Mouse (Mus musculus) thymus, postnatal 0 days (tissue): Measurements from ENCODE around the gene Insl6. TPM values are rescaled to one million over a fixed set of nuclear protein-coding genes. Genes with fewer than 3 reads are reported as not detected.

ENCODE experiments used
- DNase-seq: peaks from one replicate; pipeline ENCODE4 v3.0.0-alpha.2; 2015; ENCODE audit warnings: low spot score
- polyA plus RNA-seq: library from polyadenylated mRNA; unstranded; fragments of >200 nt; fragmentation: Nextera tagmentation; extraction: Ambion mirVana; gene quantifications from 2 replicates; pipeline ENCODE4 v1.2.1, GENCODE M21; 2015

Gene Insl6
- polyA plus RNA-seq = 13.5 and 15.1 TPM in 2 replicates

DNA sequence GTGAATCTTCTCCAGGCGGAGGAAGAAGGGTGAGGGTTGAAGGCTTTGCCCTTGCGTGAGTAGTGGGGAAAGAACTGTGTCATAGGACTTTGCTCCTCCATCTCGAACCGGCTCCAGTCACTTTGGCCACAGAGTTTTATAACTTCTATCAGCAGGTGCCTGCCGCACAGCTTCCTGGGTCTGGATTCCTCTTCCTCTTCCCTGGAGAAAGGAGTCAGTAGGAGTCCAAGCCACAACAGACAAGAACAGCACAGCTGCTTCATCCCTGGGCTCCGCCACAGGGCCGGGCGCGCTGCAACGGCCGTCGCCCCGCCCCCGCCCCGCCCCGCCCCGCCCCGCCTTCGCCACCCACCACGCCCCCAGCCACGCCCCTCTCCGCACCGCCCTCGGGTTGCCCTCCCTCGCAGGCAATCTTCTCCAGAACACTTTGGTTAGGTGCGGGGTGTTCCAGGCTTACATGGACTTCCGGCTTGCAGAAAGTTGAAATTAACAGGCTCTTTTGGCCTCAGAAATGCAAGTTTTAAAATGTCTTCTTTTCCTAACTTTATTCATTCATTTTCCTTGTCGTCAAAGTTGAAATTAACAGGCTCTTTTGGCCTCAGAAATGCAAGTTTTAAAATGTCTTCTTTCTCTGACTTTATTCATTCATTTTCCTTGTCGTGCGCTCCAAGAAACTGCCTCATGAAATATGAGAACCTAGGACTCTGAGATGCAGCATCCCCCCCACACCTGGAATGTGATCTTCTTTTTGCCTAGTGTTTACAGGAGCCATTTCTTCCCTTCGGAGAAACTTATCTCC, at the start of gene Insl6:
TSS of gene Insl6 (minus strand) at position 304 of the 799 bp plus-strand sequence.
- DNase-seq = peak; percentile 69

DNA sequence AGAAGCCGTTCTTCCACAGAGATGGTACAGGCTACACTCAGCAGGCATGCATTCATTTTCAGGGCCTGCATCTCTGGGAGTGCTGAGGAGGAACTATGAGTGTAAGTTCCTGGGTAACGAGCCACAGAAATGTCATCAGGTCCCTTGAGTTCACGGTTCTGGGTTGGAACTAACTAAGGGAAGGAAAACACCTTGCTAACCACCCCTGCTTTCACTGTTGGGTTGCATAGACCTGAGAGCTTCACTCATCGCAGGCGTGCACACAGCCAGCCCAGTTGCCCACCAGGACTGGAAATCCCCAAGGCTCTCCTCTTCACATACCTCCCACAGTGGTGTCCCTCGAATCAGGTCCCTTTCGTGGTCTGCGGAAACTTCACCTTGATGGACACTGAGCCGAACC, 49.8 kb upstream of the Insl6 start:
- no peak for DNase-seq

DNA sequence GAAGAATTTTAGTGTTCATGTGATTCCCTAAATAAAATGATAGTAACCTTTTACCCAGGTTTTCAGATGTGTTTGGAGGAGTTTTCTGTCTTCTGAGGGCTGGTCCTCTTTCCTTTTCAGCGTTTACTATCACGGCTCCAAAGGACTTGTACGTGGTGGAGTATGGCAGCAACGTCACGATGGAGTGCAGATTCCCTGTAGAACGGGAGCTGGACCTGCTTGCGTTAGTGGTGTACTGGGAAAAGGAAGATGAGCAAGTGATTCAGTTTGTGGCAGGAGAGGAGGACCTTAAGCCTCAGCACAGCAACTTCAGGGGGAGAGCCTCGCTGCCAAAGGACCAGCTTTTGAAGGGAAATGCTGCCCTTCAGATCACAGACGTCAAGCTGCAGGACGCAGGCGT, 48.3 kb upstream of the Insl6 start:
- no peak for DNase-seq

DNA sequence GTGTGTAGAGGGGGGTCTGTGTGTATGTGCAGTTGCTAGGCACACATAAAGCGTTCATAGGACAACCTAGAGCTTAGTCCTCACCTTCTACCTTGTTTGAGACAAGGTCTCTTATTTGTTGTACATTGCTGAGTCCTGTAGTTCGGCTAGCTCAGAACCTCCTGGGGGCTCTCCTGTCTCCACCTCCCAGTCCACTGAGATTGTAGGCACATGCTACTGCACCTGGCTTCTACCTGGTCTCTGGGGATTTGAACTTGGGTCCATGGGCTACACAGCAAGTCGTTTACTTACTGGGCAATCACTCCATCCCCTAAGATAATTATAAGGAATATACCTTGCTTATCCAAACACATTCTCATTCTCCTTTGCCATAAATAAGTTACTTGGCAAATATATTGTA, 47.5 kb upstream of the Insl6 start:
- DNase-seq = no peak

DNA sequence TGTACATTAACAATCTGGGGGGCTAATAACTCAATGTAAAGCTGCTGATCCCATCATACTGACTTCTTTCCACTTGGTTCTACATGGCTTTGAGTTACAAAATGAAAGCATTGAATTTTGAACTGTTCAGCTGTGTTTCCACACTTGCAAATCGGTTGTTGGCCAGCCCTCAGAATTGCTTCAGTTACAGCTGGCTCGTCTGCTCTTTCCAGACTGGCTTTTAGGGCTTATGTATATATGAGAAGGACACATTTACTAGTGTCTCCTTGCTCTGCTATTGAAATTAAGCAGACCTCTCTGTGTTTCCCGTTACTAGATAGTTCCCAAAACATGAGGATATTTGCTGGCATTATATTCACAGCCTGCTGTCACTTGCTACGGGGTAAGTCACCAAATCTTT, 47.0 kb upstream of the Insl6 start:
- DNase-seq = peak; percentile 47

DNA sequence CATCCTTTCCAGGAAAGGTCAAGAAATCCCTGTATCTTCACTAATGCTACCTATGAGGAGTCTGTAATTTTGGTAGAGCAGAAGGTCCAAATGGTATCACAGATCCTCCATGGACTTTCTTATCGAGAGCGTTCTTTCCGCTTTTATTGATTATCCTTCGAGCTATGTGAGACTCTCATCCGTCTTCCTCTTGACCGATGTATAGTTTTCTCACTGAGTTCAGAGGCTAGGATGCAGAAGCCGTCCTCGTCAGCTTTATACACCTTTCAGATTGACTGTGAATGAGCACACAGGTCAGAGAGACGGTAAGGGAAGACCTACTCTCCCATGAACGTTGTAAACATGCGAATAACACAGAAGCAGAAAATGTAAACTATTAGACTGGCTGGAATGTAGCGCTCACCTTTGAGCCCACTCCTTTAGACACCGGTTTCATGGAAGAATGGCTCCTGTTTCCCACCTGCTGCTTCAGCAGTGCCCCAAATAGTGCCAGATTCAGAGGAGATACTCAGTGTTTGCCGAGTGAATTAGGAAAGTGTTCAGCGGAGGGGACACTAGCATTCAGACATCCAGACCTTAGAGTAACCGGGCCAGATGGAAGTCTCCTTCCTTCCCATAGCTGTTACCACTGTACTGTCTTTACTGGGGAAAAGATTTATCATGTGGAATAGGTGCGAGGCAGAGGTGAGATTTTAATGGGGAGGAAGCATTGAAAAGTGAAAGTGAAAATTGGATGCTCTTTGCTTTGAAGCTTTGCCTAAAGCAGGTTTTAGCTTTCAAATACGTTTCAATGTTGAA, 46.3 kb upstream of the Insl6 start:
- DNase-seq = peak; percentile 40

DNA sequence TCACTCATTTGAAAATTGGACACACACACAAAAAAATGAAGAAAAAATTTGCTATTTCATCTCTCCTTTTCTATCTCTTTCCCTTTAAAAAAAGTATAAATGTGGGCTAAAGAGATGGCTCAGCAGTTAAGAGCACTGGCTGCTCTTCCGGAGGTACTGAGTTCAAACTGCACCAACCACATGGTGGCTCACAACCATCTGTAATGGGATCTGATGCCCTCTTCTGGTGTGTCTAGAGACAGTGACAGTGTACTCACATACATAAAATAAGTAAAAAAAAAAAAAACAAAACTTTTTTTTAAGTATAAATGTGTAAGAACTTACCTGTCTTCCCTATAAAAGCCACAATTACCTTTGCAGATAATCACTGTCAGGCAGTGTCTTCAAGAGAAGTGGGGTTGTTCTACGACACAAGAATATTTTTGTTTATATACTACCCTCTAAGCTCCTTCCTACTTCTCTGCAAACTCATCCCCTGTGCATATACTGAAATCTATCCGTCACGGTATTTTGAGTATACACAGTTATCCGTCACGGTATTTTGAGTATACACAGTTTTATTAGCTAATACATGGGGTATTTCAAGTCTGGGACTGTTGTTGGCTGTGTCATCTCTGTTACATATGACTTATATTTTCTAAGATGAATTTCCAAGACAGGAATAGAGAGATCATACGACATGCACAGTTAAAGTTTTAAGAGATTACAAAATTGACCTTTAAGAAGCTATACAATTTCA, 45.6 kb upstream of the Insl6 start:
- peak; percentile 20 for DNase-seq

DNA sequence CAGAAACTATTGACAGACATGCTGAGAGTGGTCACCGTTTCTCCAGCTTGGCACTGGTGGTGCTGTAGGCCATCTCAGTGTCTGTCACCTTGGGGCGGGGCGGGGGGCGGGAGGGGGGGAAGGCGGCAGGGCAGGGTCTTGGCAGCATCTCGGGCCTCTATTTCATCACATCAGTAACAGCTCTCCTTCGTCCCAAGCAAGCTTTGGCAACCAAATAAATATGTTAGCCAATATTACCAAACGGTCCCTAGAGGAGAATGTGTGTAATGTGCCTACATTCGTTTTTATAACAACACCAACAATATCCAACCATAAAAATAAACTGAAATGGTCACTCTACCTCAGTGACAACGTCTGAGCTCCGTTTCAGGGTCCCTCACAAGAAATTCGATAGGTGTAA, 45.0 kb upstream of the Insl6 start:
- DNase-seq = no peak

DNA sequence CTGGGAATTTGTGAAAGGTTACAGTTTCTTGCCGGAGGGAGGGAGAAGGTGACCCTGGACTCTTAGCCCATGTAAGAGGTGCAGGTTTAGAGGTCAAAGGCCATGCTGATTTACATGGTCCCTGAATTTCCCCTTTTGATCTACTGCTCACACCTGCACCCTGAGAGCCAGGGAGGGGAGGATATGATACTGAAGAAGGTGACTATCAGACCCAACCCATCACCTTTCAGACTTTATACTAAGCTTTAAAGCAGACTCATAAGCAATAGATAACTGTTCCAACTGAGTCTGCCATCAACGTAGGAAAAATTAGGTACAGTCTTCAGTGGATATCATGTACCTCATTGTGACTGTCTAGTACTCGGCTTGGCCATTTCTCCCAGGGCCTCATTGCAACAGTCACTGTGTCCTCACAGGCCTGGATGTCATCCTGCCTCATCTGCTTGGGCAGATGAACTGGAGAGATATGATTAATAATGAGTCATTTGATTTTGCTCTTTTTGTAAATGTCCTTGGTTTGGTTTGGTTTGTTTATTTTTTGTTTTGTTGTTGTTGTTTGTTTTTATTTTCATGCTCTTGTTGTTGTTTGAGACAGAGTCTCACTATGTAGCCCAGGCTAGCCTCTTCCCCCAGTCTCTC, 43.6 kb upstream of the Insl6 start:
- no peak for DNase-seq

DNA sequence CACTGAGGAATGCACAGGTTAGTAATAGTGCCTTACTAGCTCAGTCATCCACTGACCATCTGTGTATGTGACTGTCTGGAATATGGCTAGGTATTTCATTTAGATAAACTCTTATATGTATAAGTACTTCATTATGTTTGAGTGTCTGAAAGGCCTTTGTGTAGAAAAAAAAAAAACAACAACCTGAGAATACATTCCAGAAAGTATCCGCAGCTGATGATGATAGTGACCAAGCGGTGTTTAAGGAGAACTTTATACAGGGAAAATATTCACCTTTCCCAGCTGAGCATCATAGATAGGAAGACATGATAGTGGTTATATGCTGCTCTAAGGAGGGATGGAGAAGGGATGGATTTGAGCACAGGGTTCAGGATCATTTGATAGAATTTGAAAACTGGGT, 42.9 kb upstream of the Insl6 start:
- DNase-seq = no peak

DNA sequence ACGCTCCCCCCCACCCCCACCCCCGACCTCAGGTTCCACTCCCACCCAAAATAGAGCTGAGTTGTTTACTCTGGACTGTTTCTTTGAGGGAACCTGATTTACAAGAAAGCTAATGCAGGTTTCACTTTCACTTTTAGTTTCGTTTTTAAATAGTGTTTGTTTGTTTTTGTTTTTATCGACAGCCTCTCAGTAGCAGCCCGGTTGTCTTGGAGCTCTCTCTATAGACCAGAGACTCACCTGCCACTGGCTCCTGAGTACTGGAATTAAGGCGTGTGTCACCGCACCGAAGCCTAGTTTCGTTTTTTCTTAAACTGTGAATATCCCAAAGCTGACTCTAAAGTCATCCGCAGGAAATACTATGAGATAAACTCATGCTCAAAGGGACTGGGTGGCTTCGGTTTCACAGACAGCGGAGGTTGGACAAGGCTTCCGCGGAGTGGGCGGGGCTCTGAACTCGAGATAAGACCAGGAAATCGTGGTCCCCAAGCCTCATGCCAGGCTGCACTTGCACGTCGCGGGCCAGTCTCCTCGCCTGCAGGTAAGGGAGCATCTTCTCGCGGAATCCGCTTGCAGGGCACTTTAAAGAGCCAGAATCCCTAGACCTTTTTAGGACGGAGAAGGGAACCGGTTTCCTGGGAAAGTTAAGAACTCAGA, 41.9 kb upstream of the Insl6 start, which contains the start of the genes Plgrkt and Cd274:
TSS of gene Plgrkt (minus strand) at position 422 of the 654 bp plus-strand sequence.
TSS of gene Cd274 (plus strand) at position 487 of the 654 bp plus-strand sequence.
- peak; percentile 94 for DNase-seq

DNA sequence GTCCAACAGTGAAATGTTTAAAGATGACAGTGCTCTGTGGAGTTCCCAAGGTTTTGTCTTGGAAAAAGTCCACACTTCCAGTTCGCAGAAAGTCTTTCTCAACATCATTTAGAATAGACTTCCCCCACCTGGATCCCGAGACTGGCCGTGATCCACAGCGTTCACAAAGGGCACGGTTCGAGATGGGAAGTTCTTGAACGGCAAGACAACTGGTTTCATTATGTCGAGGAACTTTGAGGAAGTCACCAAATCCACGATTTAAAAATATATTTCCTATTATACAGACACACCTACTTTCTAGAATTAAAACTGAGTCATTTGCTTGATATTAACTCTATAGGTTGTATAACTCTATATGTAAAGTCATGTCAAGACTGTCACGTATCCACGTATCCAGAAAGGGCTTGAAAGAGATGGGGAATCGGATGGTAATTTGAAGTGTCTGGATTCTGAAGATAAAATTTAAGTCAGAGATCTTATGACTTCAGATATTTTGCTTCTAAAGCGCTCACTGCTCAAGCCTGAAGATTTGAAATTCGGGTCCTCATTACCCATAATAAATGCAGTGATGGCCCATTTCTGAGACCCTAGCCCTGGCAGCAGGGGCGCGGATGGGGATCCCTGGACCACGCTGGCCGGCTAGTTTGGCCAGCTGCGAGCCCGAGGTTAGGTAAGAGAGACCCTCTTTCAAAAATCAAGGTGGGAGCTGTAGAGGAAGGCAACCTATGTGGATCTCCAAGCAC, 41.2 kb upstream of the Insl6 start:
- no peak for DNase-seq

DNA sequence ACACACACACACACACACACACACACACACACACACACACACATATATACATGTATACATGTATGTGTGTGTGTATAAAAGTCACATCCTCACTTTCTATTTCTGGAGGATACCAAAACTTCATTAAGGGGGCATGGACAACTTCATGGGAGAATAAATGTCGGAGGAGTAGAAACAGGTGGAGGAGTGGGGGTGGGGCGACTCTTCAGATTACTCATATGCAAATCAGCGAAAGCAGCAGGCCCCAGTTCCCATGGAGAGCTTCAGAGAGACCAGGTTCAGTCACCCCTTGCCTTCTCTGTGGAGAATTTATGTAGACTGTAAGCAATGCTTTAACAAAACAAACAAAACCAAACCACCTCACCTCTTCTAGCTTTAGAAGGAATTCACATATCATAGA, 39.9 kb upstream of the Insl6 start:
- peak; percentile 36 for DNase-seq

DNA sequence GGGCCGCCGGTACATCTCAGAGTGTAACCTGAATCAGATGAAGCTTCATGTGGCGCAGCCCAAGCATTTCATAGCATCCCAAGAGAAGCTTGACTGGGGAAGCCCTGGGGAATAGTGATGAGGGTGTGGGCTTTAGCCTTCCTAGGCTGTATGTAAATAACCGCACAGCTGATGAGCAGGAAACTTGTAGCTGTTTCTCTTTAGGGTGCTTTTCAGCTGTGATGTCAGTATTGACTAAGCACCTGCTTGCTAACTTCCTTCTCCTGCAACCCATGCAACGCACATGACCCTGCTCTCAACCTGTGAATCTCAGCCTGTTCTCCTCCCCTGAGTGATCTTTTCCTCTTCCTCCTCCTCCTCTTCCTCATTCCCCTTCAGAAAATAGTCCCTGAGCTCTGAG, 38.9 kb upstream of the Insl6 start:
- DNase-seq = no peak

DNA sequence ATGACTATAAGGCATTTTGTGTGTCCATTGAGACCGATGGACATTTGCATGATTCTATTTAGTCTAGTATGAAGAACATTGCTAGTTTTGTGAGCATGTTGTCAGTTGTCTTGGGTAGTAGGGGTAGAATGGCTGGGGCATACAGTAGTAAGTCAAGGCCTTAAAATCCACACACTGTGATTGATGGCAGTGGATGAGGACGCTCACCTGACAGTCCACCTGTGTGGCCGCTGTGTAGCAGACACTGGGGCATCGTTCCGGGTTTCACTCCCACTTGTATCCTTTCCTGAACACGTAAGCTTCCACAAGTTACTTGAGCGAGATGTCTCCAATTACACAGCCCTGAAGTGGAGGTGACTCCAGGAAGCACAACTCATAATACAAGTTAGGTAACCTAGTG, 38.4 kb upstream of the Insl6 start:
- DNase-seq = no peak

DNA sequence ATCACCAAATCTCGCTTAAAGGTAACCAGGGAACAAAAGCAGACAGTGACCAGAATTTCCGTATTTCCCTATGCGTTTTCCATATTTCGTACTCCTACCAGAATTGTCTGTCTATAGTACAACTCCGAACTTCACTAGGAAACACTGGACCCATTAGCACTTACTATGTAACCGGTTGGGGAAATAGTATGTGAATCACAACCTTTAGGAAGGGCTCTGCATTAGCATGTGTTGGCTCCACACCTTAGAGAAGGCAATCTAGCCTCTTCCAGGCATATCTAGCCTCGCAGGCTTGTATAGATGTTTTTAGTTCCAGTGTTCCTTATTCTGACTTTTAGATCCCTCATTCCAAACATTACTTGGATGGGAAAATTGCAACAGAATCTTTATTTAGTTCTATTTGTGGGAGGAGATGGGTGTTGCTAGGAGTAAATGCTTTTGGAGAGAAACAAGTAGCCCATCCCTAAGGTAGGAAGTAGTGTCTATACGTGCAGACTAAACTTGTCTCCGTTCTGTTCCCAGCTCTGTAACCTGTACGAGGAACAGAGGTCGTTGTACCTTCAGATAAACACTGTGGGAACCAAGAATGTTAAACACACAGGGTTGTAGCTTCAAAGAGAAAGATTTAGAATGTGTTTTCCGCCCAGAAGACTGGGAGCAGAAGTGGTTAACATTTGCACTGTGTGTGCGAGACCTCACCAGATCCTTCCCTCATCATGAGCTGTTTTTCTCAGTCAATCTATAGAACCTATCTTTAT, 37.2 kb upstream of the Insl6 start:
- no peak for DNase-seq

DNA sequence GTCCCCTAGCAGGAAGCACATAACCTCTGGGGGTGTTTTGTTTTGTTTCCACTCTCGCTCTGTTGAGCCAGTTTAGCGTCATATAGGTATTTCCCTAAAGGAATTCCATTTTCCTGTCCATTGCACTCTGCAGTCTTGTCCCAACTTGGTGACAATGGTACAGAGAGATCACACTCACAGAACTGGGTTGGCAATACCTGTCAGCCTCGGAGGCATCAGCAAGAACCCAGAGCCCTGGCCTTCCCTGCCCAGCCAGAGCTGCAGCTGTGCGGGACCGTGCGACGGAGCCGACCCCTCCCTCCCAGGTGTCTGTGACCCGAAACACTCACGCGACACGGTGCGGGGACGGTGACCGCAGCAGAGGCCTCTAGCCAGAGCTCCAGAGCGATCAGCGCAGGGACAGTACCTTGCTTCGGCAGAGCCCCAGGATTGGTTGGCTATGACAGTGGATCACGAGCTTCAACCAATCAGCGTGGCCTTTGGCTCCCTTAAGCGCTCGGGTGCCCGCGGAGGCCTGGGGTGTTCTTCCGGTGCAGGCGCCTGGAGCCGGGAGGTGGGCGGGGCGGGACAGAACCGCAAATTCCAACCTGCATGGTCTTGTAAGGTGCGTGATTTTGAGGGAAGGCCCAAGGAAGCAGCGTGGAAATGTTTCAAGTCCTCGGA, 36.4 kb upstream of the Insl6 start:
- DNase-seq = peak; percentile 94

DNA sequence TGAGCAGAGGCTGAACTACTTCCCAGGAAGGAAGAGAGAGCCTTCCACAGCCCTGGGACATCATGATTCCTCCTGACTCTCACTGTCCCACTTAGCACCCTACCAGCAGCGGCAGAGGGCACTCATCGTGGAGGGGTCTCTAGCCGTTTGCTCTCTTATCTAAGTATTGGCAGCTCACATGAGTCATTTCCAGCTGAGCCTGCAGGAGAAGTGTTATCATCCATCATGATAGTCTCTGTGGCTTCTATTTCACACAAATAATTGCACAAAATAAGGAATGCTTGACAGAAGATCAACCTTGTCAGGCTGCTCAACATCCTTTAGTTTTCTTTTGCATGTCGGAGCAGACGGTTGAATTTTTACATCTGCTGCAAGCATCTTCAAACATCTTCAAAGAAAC, 35.1 kb upstream of the Insl6 start:
- no peak for DNase-seq

DNA sequence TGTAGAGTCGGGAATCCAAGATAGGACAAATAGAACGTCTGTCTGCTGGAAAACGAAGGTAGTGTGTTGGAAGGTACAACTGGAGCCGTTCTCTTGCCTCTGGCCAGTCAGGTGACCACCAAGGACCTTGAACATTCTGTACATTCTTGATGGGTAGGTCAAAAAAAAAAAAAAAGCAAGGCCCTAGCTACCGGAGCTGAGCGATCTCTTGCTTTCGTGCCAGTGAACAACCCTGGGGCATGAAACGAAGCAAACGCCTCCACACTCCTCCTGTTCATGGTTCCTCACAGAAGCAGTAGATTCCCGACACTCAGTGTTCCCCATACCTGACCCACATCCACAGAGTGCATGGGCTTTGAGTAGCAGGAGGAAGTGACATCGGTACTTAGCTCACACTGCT, 31.1 kb upstream of the Insl6 start:
- no peak for DNase-seq
